Mouse (Mus musculus): ENCODE measurements around the gene Nacad.
A peak's percentile ranks its signal among the peaks of the same experiment; 100 is the strongest.

Nacad gene

GRCm38 (mm10) chr11:6594845-6595244 lies 11.0 kb downstream of the Nacad start:
- no peak for TF ChIP-seq NANOG (IDR thresholded peaks at IDR 0.05; ENCODE audit: borderline replicate concordance, low read length)
- H3K4me3 ChIP-seq (replicated peaks; ENCODE audit: low read length), result no peak overlapping the region
- peaks cover 67% of the 10 kb centered on the region for H3K36me3 ChIP-seq (ENCODE audit: insufficient read depth, low read length)
- H3K27me3 ChIP-seq (ENCODE audit: insufficient read depth, low read length), result no peaks in the 10 kb centered on the region; the same call in 1 of the 2 replicates
- peaks cover 73% of the 10 kb centered on the region for H3K4me1 ChIP-seq (replicated peaks; ENCODE audit: low read depth, low read length)
- no peaks in the 10 kb centered on the region for H3K9me3 ChIP-seq (ENCODE audit: low read length)

GRCm38 (mm10) chr11:6593406-6593805 lies 12.4 kb downstream of the Nacad start:
- H3K4me1 ChIP-seq (replicated peaks; ENCODE audit: low read depth, low read length), result peaks cover 73% of the 10 kb centered on the region
- peak overlapping the region; percentile 53 for H3K4me3 ChIP-seq (replicated peaks; ENCODE audit: low read length)
- peaks cover 75% of the 10 kb centered on the region for H3K36me3 ChIP-seq (ENCODE audit: insufficient read depth, low read length)
- H3K9me3 ChIP-seq (ENCODE audit: low read length), result no peaks in the 10 kb centered on the region
- no peaks in the 10 kb centered on the region for H3K27me3 ChIP-seq (ENCODE audit: insufficient read depth, low read length)
- TF ChIP-seq POU5F1 (IDR thresholded peaks at IDR 0.05; ENCODE audit: borderline replicate concordance, low read length) (no peak), NANOG (IDR thresholded peaks at IDR 0.05; ENCODE audit: borderline replicate concordance, low read length) (no peak)

GRCm38 (mm10) chr11:6590933-6591675 lies 14.7 kb downstream of the Nacad start:
- Histone ChIP-seq H3K4me3 (replicated peaks; ENCODE audit: low read length) (0 out of 2 replicates have a peak overlapping the region, but pooled peaks have one; percentile 10), H3K27me3 (ENCODE audit: insufficient read depth, low read length) (no peaks in the 10 kb centered on the region), H3K9me3 (ENCODE audit: low read length) (no peaks in the 10 kb centered on the region), H3K4me1 (replicated peaks; ENCODE audit: low read depth, low read length) (peaks cover 81% of the 10 kb centered on the region), H3K36me3 (ENCODE audit: insufficient read depth, low read length) (peaks cover 57% of the 10 kb centered on the region)
- TF ChIP-seq POU5F1 (IDR thresholded peaks at IDR 0.05; ENCODE audit: borderline replicate concordance, low read length) (no peak), CTCF (conservative IDR thresholded peaks at IDR 0.05; ENCODE audit: low read length) (no peak), NANOG (IDR thresholded peaks at IDR 0.05; ENCODE audit: borderline replicate concordance, low read length) (no peak)

- peaks cover 53% of the 10 kb centered on the region for H3K36me3 ChIP-seq (ENCODE audit: insufficient read depth, low read length)
- no peaks in the 10 kb centered on the region for H3K27me3 ChIP-seq (ENCODE audit: insufficient read depth, low read length)
- H3K4me3 ChIP-seq (replicated peaks; ENCODE audit: low read length), result no peak overlapping the region
- TF ChIP-seq CTCF (conservative IDR thresholded peaks at IDR 0.05; ENCODE audit: low read length), result no peak
- no peak for TF ChIP-seq POU5F1 (IDR thresholded peaks at IDR 0.05; ENCODE audit: borderline replicate concordance, low read length)
- TF ChIP-seq NANOG (IDR thresholded peaks at IDR 0.05; ENCODE audit: borderline replicate concordance, low read length), result no peak
- no peaks in the 10 kb centered on the region for H3K9me3 ChIP-seq (ENCODE audit: low read length)
- H3K4me1 ChIP-seq (replicated peaks; ENCODE audit: low read depth, low read length), result peaks cover 86% of the 10 kb centered on the region
These were observed 16.0 kb downstream of the Nacad start for GRCm38 (mm10) chr11:6589838-6590237.

- Histone ChIP-seq H3K4me1 (replicated peaks; ENCODE audit: low read depth, low read length) (peaks cover 74% of the 10 kb centered on the region), H3K4me3 (replicated peaks; ENCODE audit: low read length) (no peak overlapping the region), H3K36me3 (ENCODE audit: insufficient read depth, low read length) (peaks cover 45% of the 10 kb centered on the region), H3K9me3 (ENCODE audit: low read length) (no peaks in the 10 kb centered on the region), H3K27me3 (ENCODE audit: insufficient read depth, low read length) (no peaks in the 10 kb centered on the region)
- no peak for TF ChIP-seq NANOG (IDR thresholded peaks at IDR 0.05; ENCODE audit: borderline replicate concordance, low read length)
- no peak for TF ChIP-seq CTCF (conservative IDR thresholded peaks at IDR 0.05; ENCODE audit: low read length)
- no peak for TF ChIP-seq POU5F1 (IDR thresholded peaks at IDR 0.05; ENCODE audit: borderline replicate concordance, low read length)
These were observed 17.6 kb downstream of the Nacad start for GRCm38 (mm10) chr11:6588295-6588694.

- Histone ChIP-seq H3K4me3 (replicated peaks; ENCODE audit: low read length) (no peak overlapping the region), H3K4me1 (replicated peaks; ENCODE audit: low read depth, low read length) (peaks cover 65% of the 10 kb centered on the region), H3K36me3 (ENCODE audit: insufficient read depth, low read length) (peaks cover 36% of the 10 kb centered on the region), H3K27me3 (ENCODE audit: insufficient read depth, low read length) (no peaks in the 10 kb centered on the region), H3K9me3 (ENCODE audit: low read length) (no peaks in the 10 kb centered on the region)
- TF ChIP-seq NANOG (IDR thresholded peaks at IDR 0.05; ENCODE audit: borderline replicate concordance, low read length) (no peak), CTCF (conservative IDR thresholded peaks at IDR 0.05; ENCODE audit: low read length) (no peak), POU5F1 (IDR thresholded peaks at IDR 0.05; ENCODE audit: borderline replicate concordance, low read length) (no peak)
These were observed 18.5 kb downstream of the Nacad start for GRCm38 (mm10) chr11:6587249-6587940.

- H3K4me1 ChIP-seq (replicated peaks; ENCODE audit: low read depth, low read length), result peaks cover 57% of the 10 kb centered on the region
- no peak for TF ChIP-seq NANOG (IDR thresholded peaks at IDR 0.05; ENCODE audit: borderline replicate concordance, low read length)
- TF ChIP-seq CTCF (conservative IDR thresholded peaks at IDR 0.05; ENCODE audit: low read length), result no peak
- no peak for TF ChIP-seq POU5F1 (IDR thresholded peaks at IDR 0.05; ENCODE audit: borderline replicate concordance, low read length)
- H3K27me3 ChIP-seq (ENCODE audit: insufficient read depth, low read length), result no peaks in the 10 kb centered on the region
- no peaks in the 10 kb centered on the region for H3K9me3 ChIP-seq (ENCODE audit: low read length)
- H3K4me3 ChIP-seq (replicated peaks; ENCODE audit: low read length), result no peak overlapping the region
- H3K36me3 ChIP-seq (ENCODE audit: insufficient read depth, low read length), result peaks cover 30% of the 10 kb centered on the region
These were observed 19.2 kb downstream of the Nacad start for GRCm38 (mm10) chr11:6586660-6587059.

- peaks cover 27% of the 10 kb centered on the region for H3K36me3 ChIP-seq (ENCODE audit: insufficient read depth, low read length)
- no peak overlapping the region for H3K4me3 ChIP-seq (replicated peaks; ENCODE audit: low read length)
- H3K4me1 ChIP-seq (replicated peaks; ENCODE audit: low read depth, low read length), result peaks cover 49% of the 10 kb centered on the region
- no peaks in the 10 kb centered on the region for H3K27me3 ChIP-seq (ENCODE audit: insufficient read depth, low read length)
- TF ChIP-seq NANOG (IDR thresholded peaks at IDR 0.05; ENCODE audit: borderline replicate concordance, low read length) (no peak), POU5F1 (IDR thresholded peaks at IDR 0.05; ENCODE audit: borderline replicate concordance, low read length) (no peak), CTCF (conservative IDR thresholded peaks at IDR 0.05; ENCODE audit: low read length) (no peak)
- H3K9me3 ChIP-seq (ENCODE audit: low read length), result no peaks in the 10 kb centered on the region
These were observed 20.1 kb downstream of the Nacad start for GRCm38 (mm10) chr11:6585748-6586147.
